Mouse (Mus musculus): ENCODE results near the gene Mid1ip1. TPM values are rescaled to one million over a fixed set of nuclear protein-coding genes. Genes with fewer than 3 reads are reported as not detected.

The Mid1ip1 gene
- 38.1 and 51.2 TPM in 2 replicates for polyA plus RNA-seq (2011; ENCODE audit: insufficient read length, low read depth, missing spikeins)

DNA sequence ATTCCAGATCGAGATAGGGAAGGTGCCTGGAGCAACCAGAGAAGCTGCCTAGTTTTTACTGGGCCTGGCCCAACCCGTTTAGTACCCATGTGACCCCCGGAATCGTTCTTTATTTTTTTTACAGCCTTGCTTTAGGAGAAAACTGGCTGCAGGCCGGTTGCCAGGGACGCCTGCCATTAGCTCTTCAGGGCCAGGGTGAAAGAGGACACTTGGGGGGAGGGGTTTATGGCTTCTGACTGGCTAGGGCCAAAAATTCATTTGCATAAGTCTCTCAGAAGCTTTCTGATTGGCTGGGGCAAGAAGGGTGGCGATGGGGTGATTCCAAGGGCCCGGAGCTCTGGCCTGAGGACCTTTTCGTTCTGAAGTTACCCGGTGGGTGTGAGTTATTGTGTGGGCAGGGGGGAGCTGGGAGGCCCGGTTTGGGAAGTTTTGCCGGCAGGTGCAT, at the start of gene Mid1ip1:
TSS of gene Mid1ip1 (plus strand) at position 318 of the 445 bp plus-strand sequence.
- Histone ChIP-seq H3K4me1 (ENCODE audit: control insufficient read depth, insufficient read depth, low read length) (no peaks in the 10 kb centered on the region; the same call in 1 of the 2 replicates), H3K27ac (ENCODE audit: insufficient read depth, low read length) (peak within 1 kb of the TSS; percentile 78), H3K4me3 (ENCODE audit: insufficient read depth, low read length) (peak within 1 kb of the TSS; percentile 32)
- TF ChIP-seq CTCF (IDR thresholded peaks at IDR 0.05; ENCODE audit: borderline replicate concordance, insufficient read depth, low read length) (no peak), POLR2A (IDR thresholded peaks at IDR 0.05; ENCODE audit: low read depth, low read length) (no peak)

DNA sequence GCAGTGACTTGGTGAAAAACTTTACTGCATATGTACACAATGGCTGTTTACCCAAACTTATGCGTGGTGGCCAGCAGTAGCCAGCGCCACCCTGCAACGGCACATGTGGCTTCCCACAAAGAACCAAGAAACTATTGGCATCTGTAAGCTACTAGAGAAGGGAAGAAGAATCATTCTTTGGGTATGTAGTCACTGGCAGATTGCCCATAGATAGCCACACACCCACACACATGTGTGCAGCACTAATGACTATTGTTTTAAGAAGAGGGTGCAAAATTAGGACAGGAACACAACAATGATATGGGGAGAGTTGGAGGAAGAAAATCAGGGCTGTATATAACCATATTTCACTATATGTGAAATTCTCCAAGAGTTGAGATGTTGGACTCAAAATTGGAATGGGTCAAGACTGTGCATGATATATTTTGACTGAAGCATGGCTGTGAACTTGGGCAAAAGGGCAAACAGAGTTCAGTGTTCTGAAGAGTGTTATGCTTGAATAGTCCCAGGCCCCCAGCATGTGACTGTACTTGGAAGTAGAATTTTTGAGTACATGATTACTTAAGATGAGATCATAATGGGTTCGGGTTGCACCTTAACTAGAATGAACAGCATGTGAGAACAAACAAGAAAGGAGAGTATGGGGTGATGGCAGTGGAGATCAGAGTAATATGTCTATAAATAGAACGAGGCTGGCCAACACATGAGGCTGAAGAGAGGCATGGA, 20.2 kb upstream of the Mid1ip1 start:
- Histone ChIP-seq H3K4me3 (ENCODE audit: insufficient read depth, low read length) (no peak overlapping the region), H3K27ac (ENCODE audit: insufficient read depth, low read length) (no peak overlapping the region), H3K4me1 (ENCODE audit: control insufficient read depth, insufficient read depth, low read length) (no peaks in the 10 kb centered on the region)
- TF ChIP-seq POLR2A (IDR thresholded peaks at IDR 0.05; ENCODE audit: low read depth, low read length), result no peak
- TF ChIP-seq CTCF (IDR thresholded peaks at IDR 0.05; ENCODE audit: borderline replicate concordance, insufficient read depth, low read length), result no peak

DNA sequence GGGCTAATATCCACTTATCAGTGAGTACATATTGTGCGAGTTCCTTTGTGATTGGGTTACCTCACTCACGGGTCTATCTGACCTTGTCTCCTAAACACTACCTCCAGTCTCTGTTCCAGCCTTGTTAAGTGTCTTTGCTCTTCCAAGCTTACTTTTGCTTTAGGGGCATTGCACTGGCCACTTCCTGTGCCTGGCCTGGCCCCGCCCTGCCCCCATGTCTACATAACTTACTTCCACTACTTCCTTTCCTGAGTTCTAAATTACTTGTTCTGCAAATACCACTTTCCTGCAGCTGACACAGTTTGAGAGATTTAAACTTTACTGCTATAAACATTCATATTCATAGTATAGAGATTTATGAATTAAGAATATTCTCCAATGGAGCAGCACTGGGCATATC, 8.1 kb upstream of the Mid1ip1 start:
- Histone ChIP-seq H3K4me3 (ENCODE audit: insufficient read depth, low read length) (no peak overlapping the region), H3K27ac (ENCODE audit: insufficient read depth, low read length) (no peak overlapping the region), H3K4me1 (ENCODE audit: control insufficient read depth, insufficient read depth, low read length) (no peaks in the 10 kb centered on the region)
- TF ChIP-seq POLR2A (IDR thresholded peaks at IDR 0.05; ENCODE audit: low read depth, low read length), result no peak
- TF ChIP-seq CTCF (IDR thresholded peaks at IDR 0.05; ENCODE audit: borderline replicate concordance, insufficient read depth, low read length), result no peak

DNA sequence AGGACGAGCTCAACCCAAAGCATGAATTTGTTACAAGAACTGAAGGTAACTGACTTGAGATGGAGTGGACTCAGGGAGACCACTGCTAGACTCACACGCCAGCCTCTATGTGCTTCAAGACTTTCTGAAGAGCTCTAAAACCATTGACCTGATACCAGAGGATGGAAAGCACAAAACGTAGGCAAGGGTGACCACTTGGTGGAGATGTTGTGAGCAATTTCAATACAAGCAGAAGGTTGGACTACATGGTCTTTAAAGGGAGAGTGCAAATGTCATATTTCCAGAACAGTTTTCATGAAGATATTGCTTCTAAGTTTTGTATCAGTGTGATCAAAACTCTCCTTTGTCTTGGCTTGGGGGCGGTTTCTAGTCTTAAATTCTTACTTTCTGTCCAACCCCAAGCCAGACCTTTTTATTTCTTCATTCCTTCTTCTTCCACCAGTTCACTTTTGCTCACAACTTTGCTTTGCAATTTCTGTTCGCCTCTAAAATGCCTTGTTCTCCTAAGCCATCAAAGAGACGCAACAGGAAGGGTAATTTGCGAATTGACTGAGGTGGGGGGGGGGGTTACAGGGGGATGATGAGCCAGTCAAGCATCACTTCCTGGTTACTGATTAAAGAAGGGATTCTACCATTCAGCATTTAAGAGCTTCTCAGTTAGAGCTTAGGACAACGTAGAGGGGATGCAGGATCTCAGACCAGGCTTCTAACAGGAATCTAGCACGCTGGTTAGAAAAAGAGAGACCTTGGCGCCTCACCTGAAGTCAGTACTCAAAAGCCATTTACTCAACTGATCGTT, 775 bp upstream of the Mid1ip1 start:
- Histone ChIP-seq H3K4me3 (ENCODE audit: insufficient read depth, low read length) (no peak overlapping the region), H3K27ac (ENCODE audit: insufficient read depth, low read length) (no peak overlapping the region), H3K4me1 (ENCODE audit: control insufficient read depth, insufficient read depth, low read length) (no peaks in the 10 kb centered on the region; the same call in 1 of the 2 replicates)
- no peak for TF ChIP-seq CTCF (IDR thresholded peaks at IDR 0.05; ENCODE audit: borderline replicate concordance, insufficient read depth, low read length)
- TF ChIP-seq POLR2A (IDR thresholded peaks at IDR 0.05; ENCODE audit: low read depth, low read length), result no peak

DNA sequence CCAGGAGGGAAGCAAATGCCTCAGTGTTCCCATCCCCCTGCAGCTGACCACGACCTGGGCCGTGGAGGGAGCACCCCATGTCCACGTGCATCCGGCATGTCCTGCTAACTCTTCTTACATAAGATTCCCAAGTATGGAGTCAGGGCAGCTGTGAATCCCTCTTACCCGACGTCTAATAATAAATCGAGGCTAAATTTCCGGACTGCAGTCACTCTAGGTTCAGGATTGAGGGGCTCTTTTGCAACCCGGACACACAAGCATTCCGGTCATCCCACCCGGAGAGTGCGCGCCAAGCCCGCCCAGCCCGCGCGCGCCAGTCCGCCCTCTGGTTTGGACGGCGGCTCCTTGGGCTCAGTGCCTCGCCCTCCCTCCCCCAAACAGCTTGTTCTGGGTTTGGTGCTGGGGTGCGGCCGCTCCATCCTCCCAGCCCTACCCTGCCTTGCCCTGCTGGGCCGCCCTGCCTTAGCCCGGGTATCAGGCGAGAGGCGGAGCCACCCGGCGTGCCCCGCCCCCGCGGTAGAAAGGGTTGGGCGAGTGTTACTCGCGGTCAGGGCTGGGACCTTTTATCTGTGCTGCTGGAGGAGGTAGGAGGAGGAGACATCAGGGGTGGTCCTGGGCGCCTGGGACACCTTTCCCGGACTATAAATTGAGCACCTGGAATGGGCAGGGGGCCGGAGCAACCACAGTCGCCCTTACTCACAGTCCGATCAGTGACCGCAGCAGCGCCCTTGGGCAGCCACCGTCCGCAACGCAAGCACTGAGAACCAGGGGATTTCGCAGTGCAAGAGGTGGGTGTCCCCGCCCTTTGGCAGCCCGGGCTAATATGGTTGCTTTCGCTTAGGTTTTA, 2.3 kb downstream of the Mid1ip1 start:
- TF ChIP-seq POLR2A (IDR thresholded peaks at IDR 0.05; ENCODE audit: low read depth, low read length) (peak; percentile 67), CTCF (IDR thresholded peaks at IDR 0.05; ENCODE audit: borderline replicate concordance, insufficient read depth, low read length) (no peak)
- peak overlapping the region; percentile 82 for H3K27ac ChIP-seq (ENCODE audit: insufficient read depth, low read length)
- no peaks in the 10 kb centered on the region; the same call in 1 of the 2 replicates for H3K4me1 ChIP-seq (ENCODE audit: control insufficient read depth, insufficient read depth, low read length)
- H3K4me3 ChIP-seq (ENCODE audit: insufficient read depth, low read length), result peak overlapping the region; percentile 70

DNA sequence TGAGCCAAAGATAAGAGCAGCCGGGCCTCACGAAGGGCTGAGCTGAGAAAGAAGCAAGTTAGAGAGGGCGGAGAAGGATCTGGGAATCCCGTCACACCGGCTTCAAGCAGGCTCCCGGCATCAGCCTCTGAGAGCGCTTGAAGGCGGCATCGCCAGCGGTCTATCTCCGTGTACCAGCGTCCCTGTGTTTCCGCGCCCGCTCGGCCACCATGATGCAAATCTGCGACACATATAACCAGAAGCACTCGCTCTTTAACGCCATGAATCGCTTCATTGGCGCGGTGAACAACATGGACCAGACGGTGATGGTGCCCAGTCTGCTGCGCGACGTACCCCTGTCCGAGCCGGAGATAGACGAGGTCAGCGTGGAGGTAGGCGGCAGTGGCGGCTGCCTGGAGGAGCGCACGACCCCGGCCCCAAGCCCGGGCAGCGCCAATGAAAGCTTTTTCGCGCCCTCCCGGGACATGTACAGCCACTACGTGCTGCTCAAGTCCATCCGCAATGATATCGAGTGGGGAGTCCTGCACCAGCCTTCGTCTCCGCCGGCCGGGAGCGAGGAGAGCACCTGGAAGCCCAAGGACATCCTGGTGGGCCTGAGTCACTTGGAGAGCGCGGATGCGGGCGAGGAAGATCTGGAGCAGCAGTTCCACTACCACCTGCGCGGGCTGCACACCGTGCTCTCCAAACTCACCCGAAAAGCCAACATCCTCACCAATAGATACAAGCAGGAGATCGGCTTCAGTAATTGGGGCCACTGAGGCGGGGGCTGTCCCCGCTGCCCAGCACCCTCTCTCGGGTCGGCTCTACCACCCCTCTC, 3.4 kb downstream of the Mid1ip1 start:
- TF ChIP-seq CTCF (IDR thresholded peaks at IDR 0.05; ENCODE audit: borderline replicate concordance, insufficient read depth, low read length) (no peak), POLR2A (IDR thresholded peaks at IDR 0.05; ENCODE audit: low read depth, low read length) (peak; percentile 15; the same call in 1 of the 2 replicates)
- Histone ChIP-seq H3K27ac (ENCODE audit: insufficient read depth, low read length) (peak overlapping the region; percentile 82), H3K4me1 (ENCODE audit: control insufficient read depth, insufficient read depth, low read length) (no peaks in the 10 kb centered on the region; the same call in 1 of the 2 replicates), H3K4me3 (ENCODE audit: insufficient read depth, low read length) (peak overlapping the region; percentile 70)

DNA sequence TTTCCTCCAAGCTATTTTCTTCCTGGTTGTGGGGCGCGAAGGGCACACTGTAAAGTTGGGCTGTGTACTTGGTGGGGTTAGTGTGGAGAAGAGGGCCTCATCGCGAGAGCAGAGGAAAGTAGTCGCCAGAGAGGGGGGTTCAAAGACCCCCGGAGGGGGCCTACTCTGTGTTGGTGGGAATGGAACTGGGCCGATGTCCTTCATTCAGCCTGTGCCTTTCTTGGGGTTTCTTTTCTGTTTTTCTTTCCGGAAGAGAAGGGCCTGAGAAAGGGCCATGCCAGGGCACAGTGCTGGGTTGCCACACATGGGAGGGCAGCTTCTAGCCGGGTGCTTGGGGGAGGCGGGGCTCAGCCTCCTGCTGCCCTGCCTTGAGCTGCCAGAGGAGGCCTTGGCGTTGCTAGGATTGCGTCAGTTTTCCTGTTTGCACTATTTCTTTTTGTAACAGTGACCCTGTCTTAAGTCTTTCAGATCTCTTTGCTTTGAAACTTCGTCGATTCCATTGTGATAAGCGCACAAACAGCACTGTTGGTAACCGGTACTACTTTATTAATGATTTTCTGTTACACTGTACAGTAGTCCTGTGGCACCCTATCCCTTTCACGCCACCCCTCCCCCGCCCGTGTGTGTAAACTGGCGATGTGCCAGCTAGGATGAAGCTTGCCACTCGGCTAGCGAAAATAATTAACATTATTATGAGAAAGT, 4.2 kb downstream of the Mid1ip1 start:
- TF ChIP-seq CTCF (IDR thresholded peaks at IDR 0.05; ENCODE audit: borderline replicate concordance, insufficient read depth, low read length), result no peak
- 0 out of 2 replicates have a peak, but pooled peaks have one; percentile 19 for TF ChIP-seq POLR2A (IDR thresholded peaks at IDR 0.05; ENCODE audit: low read depth, low read length)
- Histone ChIP-seq H3K4me3 (ENCODE audit: insufficient read depth, low read length) (peak overlapping the region; percentile 70), H3K4me1 (ENCODE audit: control insufficient read depth, insufficient read depth, low read length) (no peaks in the 10 kb centered on the region; the same call in 1 of the 2 replicates), H3K27ac (ENCODE audit: insufficient read depth, low read length) (peak overlapping the region; percentile 82)

DNA sequence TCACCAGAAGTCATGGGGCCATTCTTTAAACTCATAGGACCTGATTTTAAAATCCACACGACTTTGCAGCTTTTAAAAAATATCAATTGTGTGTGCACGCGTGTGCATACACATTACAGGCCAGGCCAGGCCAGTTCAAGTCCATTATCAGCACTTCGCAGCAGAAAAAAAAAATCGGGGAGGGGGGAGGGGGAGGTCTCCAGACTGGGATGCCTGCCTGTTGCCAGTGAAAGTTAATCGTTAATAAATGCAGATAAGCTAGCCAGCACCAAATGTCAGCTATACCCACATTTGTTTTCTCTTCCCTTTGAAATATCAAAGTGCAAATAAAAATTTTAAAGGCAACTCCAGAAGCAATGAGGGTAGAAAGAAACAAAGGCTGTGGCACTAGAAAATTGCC, 5.6 kb downstream of the Mid1ip1 start:
- Histone ChIP-seq H3K4me1 (ENCODE audit: control insufficient read depth, insufficient read depth, low read length) (no peaks in the 10 kb centered on the region; the same call in 1 of the 2 replicates), H3K27ac (ENCODE audit: insufficient read depth, low read length) (peak overlapping the region; percentile 57; the same call in 1 of the 2 replicates), H3K4me3 (ENCODE audit: insufficient read depth, low read length) (no peak overlapping the region)
- TF ChIP-seq CTCF (IDR thresholded peaks at IDR 0.05; ENCODE audit: borderline replicate concordance, insufficient read depth, low read length) (no peak), POLR2A (IDR thresholded peaks at IDR 0.05; ENCODE audit: low read depth, low read length) (no peak; the same call in 1 of the 2 replicates)

Data from embryonic fibroblast, embryonic 13.5 days (primary cell).